Comparison of ENCODE assay signal across 17 mouse cellular contexts in genomic region chr15:12226908-12227307, GRCm38 (mm10).
"Had no signal": no experiment of that assay in that cellular context is flagged by ENCODE, and none has a peak within 500 bp of the region (broad histone marks: within the 10 kb centered on the region; RNA-seq: fewer than 3 reads in every experiment).

No protein-coding gene starts in this region.

- DNase-seq: layer of hippocampus, postnatal 36 days; liver, embryonic 13.5 days; lung, adult 2 months; lung, postnatal 14 days; lung, postnatal 4 days; retina, postnatal 1 day; right cerebral cortex, postnatal 25 days; thymus, adult 18-20 months; thymus, postnatal 36 days had no signal

- H3K9me3 ChIP-seq: liver, embryonic 13.5 days; midbrain, embryonic 10.5 days; midbrain, embryonic 13.5 days; neural tube, embryonic 13.5 days had no signal

- ATAC-seq: intestine, postnatal 0 days; midbrain, embryonic 13.5 days; midbrain, embryonic 16.5 days had no signal

- H3K27ac ChIP-seq: kidney, postnatal 0 days; left cerebral cortex, adult 2 months; liver, embryonic 13.5 days; midbrain, embryonic 10.5 days; midbrain, embryonic 13.5 days; neural tube, embryonic 13.5 days had no signal

- H3K27me3 ChIP-seq: liver, embryonic 13.5 days; midbrain, embryonic 13.5 days; neural tube, embryonic 13.5 days had no signal

- H3K9ac ChIP-seq: liver, embryonic 13.5 days; midbrain, embryonic 13.5 days; neural tube, embryonic 13.5 days had no signal

- H3K36me3 ChIP-seq: neural tube, embryonic 13.5 days had no signal

- H3K4me2 ChIP-seq: liver, embryonic 13.5 days; midbrain, embryonic 13.5 days; neural tube, embryonic 13.5 days had no signal

- H3K4me3 ChIP-seq: left cerebral cortex, adult 2 months; liver, embryonic 13.5 days; midbrain, embryonic 10.5 days; midbrain, embryonic 13.5 days; myocyte; neural tube, embryonic 13.5 days had no signal
